Mouse (Mus musculus) CD4-positive helper T cell, adult 2 months (primary cell): Measurements from ENCODE around the gene Gfod1.
A peak's percentile ranks its signal among the peaks of the same experiment; 100 is the strongest.

Experiments used
- DNase-seq: peaks from one replicate; pipeline ENCODE4 v3.0.0-alpha.2; 2012; ENCODE audit warnings: low read depth, missing footprints, low spot score

Gene Gfod1

DNA sequence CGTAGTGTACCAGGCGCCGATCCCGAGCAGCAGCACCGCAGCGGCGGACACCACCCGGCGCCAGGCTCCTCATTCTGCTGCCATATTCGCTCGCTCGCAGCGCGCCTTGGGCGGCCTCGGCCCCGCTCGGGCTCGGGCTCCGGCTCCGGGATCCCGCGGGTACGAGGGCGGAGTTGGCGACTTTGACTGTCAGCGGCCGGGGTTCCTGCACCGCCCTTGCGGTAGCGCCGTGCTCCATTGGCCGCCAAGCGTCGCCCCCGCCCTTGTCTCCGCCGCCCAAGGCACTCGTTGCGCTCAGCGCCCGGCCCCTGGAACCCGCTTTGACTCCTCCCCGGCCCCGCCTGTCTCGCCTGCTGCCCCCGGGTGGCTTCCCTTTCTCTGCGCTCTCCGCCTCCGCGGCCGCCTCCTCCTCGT is at the start of gene Gfod1:
Gene Gfod1 (minus strand): TSS at position 155 of the 414 bp plus-strand sequence.
- DNase-seq, result peak; percentile 97

DNA sequence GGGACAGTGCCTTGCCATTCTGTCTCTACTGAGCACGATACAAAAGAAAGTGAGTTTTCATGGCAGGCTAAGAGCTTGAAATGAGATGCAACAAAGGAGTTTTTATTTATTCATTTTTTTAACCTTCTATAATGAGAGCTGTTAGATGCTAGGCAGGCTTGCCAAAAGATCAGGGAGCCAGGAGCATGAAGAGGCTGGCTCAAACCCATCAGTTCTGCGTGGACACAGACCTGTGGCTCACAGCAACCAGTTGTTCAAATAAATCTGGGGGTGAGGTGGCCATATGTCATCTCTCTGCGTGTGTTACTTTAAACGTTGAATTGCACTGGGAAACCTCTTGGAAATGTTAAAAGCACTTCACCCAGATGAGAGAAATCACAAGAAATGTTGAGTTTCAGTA is 49.4 kb upstream of the Gfod1 start:
- no peak for DNase-seq

DNA sequence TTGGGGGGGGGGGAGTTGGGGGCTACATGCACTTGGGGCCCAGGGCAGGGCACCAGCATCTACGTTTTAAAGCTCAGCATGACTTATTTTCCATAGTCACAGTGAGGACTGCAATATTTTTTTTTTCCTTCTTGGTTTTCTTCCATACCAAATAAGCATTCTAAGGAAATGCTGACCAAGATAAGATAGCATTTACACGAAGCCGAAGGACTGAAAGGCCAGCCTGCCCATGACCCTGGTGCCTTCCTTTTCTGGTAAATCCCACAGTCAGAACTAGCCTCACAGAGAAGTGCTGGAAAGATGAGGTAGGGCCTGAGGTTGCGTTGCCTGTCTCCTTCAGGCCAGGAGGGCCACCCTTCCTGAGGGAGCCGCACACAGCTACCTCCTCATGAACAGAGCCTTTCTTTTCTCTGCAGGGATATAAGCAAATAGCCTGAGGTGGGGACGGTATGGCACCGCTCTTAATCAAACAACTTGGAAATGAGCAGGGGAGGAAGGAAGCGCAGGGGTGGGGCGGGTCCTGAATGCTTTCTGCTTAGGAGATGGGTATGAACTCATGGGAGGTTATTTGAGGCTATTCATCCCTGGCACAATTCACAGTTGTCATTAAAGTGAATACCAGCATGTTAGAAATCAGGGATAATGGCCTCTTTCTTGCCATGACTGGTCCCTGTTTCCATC is 46.7 kb upstream of the Gfod1 start:
- DNase-seq, result no peak

DNA sequence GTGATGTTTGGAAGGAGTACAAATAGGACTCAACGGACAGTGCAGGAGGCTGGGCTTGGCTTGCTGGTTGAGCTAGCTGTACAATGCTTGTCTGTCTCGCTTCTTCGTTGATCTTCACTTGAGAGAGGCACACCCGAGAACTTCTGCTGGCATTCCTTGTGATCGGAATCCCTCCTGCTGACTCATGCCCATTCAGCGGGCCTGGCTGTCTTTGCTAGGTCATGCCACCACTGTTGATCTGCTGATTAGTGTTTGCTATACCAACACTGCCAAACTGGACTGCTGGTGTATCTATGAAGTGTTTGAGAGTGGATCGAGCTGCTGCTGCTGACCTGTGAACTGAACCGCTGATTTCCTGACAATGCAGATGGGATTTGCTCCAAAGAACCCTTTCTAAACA is 45.4 kb upstream of the Gfod1 start:
- DNase-seq, result no peak

DNA sequence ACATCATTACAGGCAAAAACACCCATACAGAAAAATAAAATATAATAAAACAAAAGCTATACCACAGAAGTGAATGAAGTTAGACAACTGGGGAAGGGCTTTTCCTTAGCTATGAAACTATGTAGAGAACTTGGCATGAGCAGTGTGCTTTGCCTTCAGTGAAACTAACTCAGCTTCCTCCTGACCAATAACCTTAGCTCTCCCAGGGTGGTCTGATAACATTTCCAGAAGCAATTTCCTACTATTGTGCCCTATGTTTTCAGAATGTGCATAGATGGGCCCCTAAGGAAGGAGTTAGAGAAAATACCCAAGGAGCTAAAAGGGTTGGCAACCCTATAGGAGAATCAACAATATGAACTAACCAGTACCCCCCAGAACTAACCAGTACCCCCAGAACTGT is 42.9 kb upstream of the Gfod1 start:
- DNase-seq, result no peak

DNA sequence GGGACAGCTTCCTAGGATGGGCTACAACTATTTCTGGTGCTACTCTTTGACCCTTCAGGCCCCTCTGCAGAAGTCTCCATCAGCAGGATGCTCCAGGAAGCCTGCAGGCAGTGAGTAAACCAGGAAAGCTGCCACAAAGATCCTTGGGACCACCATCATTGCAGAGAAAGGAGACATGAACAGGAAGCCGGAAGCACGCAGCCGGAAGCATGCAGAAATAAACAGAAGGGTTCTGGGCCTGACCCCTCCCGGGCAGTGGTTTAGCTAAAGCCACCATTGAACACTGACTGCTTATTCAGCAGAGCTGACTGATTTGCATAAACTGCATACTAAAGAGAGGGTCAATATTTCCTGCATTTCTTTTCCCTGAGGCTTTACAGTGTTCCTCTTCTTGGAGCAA is 34.7 kb upstream of the Gfod1 start:
- no peak for DNase-seq

DNA sequence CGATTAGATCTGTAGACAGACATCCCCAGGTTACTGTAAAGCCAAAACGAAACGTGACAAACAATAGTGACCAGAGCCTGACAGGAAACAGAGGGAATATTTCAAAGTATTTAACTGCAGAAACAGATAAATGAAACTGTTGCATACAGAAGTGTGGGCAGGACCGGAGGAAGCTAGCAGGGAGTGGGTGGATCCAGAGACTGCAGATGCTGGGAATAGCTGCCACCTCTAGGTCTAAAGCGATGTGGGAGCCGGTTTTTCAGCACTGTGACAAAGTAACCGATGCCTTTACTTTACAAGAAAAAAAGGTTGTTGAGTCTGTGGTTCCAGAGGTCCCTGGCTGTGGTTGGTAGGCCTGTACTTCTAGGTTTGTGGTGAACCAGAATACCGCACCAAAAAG is 34.0 kb upstream of the Gfod1 start:
- no peak for DNase-seq

DNA sequence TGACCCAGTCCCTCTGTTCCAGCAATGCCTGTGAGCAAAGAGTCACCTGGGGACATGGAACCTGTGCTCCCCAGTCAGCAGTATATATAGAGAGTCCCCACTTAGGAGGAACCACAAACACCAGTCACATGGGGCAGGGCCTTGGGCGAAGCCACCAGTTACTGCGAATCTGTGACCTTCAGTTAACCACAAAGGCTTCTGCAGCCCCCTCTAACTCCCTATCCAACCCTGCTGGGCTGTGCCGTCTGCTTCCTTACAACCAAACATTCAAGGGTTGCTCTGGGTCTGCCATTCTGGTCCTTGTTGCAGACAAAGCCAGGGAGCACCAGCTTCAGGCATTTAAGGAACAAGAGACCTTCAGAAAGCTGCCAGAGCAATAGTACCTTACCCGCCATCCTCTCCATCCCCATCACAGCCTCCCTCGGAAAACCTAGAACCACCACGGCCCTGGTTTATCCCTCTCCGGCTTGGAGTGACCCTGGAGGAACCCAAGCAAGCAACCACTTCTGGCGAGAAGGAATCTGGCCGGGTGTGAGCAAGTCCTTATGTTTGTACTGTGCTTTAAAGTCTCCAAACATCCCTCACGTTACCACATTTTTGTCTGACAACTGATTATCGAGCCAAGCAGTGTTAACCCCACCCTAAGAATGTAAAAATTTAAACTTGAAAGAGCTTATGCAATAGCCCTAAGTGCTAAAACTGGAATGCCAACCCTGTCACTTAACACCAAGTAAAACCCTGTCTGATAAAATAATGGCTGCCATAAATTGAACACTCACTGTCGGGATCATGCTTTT is 32.7 kb upstream of the Gfod1 start:
- DNase-seq, result no peak

DNA sequence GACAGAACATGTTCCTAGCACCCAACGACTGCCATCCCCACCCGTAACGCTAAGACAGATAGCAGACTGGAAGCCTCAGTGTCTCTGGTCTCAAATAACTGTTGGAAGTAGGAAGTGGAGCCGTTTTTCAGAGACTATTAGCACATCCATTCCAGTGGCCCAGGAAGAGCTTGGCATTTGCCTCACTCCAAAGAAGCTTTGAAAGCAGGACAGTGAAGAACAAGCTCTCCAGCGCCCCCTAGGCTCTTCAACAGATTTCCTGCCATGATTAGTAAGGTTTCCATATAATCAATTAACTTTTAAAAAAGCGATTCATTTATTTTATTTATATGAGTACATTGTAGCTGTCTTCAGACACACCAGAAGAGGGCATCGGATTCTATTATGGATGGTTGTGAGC is 28.6 kb upstream of the Gfod1 start:
- peak; percentile 32 for DNase-seq

DNA sequence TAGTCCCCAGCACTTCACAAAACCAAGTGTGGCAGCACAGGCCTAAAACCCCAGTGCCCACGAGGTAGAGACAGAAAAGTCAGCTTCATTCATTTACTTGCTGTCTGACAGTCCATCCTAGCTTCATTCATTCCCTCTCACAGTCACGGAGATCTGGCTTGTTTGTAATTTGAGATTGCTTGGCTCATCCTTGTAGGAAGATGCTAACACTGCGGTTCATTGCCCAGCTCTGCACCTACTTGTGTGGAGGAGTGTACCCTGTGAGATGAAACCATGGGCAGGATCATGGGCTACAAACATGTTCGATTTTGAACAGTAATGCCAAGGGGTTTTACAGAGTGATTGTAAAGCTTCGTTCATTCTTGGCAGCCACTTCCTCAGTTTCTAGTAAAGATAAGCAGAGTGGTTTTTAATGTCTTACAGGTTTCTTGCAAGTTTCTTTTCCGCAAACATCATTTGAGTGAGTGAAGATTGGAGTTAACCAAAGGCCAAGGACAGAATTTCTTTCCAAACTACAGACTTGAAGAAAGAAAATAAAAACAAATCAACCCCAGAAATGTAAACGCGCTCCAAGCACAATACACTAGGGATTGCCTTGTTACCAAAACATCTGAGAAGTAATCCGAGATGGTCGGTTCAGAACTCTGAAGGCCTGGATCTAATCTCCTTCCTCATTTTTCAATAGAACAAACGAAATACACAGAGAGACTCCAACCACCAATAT is 27.9 kb upstream of the Gfod1 start:
- no peak for DNase-seq

DNA sequence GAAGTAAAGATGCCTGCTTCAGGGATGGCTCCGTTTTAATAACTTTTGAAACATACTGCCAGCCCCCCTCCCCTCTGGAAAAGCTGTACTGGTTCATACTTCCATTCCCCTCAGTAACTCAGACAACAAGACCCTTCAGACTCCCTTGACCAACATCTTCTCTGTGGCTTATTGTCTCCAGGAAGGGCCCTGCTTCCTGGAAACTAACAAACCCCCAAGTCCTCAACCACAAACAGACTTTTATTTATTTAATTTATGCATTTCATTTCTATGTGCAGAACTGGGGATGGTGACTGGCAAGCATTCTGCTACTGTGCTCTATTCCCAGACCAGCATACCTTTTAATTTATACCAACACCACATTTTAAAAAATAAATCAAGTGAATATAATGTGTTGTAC is 21.5 kb upstream of the Gfod1 start:
- DNase-seq, result no peak

DNA sequence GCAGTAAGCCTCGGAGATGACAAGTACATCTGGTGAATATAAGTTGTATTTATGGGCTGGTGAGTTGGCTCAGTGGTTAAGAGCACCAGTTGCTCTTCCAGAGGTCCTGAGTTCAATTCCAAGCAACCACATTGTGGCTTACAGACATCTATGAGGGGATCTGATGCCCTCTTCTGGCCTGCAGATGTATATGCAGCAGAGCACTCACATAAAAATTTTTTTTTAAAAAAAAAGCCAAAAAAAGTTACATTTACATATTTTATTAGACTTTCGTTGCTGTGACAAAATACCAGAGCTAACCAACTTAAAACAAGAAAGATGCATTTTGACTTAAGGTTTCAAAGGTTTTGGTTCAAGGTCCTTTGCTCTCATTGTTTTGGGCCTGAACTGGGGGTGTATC is 17.5 kb upstream of the Gfod1 start:
- peak; percentile 45 for DNase-seq

DNA sequence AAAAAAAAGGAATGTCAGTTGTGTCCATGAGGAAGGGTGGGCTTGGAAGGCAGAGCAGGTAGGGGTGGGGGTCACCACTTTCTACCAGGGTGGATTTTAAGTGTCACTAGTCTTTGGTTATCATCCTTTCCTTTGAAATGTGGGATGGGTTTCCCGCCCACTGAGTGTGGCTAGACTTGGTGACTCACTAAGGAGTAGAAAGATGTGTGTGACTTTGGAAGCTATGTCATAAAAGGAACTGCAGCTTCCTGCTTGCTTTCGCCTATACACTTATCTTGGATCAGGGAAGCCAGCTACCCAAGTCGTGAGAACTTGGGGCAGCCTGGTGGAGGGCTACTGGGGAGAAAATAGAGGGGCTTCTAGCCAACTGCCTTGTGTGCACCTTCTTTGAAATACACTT is 15.4 kb upstream of the Gfod1 start:
- DNase-seq, result no peak

DNA sequence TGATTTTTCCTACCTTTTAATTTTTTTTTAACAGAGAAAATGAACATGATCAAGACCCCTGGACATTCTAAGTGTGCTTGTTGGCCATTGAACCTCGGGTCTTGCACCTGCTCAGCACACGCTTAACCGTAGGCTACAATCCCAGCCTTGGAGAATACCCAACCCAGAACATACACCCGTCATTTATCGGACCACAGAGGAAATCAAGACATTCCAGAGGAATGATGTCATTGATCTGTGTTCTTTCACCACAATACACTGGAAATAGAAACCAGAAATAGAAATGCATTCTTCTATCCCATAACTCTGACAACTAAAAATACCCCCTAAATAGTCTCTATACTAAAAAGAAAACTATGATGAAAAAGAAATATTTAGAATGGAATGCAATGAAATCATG is 13.4 kb upstream of the Gfod1 start:
- no peak for DNase-seq

DNA sequence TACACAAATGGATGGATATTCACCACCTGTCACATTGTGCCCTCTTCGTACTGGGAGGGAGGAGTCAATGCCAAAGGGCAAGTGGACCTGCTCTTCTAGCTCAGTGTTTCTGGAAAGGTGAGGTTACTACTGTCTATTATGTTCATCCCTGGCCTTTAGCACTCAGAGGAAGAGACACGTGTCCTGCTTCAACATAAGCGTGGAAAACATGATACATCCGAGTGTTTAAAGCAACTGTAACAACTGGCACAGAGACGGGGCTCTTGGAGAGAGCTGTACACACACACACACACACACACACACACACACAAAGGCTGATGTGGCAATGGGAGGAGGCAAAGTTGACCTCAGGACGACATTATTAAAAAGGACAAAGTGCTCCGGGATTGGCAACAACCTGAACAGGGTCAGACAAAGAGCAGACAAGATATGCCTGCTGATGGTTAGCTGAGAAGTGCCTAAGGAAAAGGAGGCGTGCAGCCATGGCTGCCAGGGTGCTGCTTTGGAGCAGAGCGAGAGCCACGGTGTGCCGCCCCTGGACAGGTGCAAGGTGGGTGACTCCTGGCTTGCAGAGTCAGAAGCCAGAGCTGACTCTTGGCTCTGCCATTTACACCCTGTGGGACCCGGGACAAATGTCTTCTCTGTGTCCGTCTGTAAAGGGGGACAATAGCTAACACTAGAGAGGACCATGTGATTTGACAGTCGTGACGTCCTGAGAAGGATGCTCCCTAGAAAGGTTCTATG is 1.4 kb upstream of the Gfod1 start:
- DNase-seq, result no peak

DNA sequence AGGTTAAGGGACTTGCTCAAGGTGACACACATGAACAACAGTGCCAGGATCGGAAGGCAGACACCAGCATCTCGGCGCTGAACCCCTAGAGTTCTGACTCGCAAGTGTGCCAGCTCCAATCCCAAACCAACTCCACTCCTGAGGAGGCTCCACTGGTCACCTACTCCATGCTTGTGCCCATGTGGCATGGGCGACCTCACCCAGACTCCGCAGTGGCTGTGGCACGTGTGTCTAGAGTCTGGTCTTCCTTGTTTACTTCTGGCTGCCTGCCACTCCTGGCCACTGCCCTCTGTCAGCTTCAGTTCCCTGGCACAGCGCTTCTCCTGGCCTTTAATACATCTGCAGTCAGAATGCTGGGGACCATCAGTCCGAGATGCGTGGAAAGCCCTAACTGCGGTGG is 728 bp upstream of the Gfod1 start:
- DNase-seq, result no peak

DNA sequence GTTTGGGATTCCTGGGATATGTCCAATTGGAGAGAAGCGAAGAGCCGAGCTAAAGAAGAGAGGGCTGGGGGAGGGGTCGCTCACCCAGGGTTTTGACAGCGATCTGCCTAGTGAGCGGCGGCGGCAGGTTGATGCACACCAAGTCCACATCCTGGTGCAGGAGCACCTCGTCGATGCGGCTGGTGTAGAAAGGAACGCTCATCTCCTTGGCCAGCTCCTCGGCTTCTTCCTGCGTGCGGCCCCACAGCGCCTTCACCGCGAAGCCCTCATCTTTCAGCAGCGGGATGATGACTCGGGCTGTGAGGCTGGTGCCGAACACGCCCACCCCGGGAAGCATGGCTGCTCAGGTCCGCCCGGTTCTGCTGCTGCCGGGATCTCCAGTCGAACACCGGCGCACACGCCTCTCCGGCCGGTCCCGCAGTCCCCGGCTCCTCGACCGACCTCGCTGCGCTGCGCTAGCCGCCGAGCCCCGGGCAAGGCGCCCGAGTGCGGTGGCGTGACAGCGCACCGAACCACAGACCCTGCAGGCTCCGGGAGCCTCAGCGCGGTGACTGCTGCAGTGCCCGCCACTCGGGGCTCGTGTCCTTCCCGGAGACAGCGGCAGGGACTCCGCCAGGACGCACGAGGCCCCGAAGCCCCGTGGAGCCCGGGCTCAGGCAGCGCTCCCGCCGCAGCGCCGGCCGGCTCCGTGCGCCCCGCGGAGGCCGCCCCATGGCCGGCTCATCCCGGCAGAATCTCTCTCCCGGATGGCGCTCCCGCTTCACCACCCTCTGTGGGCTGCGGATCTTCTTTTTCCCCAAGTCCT is 609 bp downstream of the Gfod1 start:
- peak; percentile 72 for DNase-seq

DNA sequence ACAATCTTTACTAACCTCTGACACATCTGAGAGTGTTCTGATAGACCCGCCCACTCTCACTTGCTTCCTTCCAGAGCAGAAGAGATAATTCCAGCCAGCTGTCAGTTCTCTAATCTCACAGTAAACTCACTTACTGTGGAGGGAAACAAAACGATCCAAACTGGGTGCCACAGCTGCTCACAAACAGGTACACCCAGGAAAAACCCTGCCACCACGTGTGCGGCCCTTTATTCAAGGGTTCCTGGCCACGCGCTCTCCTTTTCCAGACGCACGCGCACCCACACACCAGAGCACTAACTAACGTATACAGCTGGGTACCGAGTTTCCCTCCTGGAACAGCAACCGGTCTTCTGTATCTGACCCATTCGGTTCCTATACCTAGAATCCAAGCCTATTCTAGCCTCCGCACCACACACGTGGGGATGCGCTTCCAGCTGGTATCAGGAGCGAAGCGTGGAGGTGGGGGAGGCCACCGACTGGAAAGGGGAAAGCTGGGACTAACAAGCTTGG is 1.3 kb downstream of the Gfod1 start:
- peak; percentile 50 for DNase-seq

DNA sequence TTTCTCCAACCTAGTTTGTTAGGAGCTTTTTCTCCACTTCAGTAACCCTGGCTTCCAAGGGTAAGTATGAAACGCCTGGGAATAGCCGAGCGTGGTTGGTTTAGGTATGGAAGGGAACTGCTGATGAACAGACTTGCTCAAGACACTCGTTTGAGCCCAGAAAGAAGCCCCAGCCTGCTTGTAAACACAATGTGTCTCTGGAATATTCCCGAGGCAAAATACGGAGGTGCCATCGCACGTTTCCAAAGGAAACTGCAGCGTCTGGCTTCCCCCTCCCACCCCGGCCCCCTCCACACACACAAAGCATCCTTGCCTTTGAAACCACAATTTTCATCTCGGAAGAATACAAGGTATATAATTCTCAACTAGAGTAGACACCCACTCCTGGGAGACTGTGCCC is 1.7 kb downstream of the Gfod1 start:
- DNase-seq, result no peak

DNA sequence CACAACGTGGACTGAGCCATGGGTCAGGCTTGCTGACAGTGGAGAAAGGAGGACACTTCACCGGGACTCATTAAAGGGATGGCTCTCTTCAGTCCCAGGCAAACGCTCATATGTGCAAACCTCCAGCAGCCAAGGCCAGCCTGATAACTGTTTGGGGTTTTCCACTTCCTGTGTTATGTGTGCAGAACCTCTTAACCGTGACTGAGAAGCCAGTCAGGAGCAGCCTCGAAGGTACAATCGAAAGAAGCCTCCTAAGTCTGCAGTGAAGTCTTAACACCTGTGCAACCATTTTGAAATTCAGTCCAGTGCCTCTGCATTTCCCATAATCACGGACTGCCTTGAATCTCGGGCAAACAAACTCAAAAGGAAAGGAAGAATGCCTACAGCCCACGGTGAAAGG is 3.1 kb downstream of the Gfod1 start:
- peak; percentile 70 for DNase-seq

DNA sequence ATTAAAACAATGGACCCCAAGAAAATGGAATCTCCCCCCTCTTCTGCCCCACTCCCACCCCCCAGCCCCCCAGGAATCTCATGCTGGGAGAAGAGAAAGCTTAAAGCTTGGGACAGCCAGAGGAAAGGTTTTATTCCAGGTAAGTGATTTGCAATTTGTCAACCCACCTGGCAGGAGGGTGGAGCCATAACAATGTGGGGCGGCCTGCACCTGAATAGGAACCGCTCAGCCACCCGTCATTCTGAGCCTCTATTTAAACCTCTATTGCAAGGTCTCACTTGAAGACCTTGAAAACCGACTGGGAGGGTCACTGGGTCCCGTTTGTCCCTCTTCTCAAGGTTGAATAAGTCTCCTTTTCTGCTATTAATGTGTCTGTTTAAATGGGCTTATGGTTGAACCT is 3.6 kb downstream of the Gfod1 start:
- no peak for DNase-seq
